Mouse (Mus musculus) erythroblast, embryonic 14.5 days (primary cell): Measurements from ENCODE around the gene Tmem170.

ENCODE experiments used
- GATA1 ChIP-seq: IDR thresholded peaks from 2 replicates; pipeline ENCODE4 v1.6.1; 2012; ENCODE audit warnings: low read length, inconsistent platforms, mixed read lengths
- TAL1 ChIP-seq: IDR thresholded peaks from 3 replicates; pipeline ENCODE4 v1.6.1; 2012; ENCODE audit warnings: low read length, inconsistent platforms, mixed read lengths

DNA sequence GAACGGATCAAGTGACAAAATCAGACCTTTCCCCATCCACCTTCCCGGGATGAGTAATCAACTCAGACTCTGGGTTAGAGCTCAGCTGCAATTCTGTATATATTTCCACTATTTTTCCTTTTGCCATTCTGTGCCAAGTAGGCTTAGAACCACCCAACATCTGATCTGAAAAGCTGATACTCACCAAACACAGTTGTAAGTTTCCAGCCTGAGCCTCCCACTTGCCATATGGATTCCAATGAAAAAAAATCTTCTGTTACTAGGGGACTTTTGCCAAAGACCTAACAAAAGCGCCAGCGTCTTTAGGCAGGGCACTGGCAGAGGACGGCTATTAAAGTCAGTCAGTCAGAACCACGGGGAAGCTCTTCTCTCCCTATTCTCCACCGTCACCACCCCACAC lies 35.0 kb upstream of the Tmem170 start:
- TF ChIP-seq TAL1, result no peak
- TF ChIP-seq GATA1, result no peak
